Comparison of ENCODE assay signal across 15 mouse cellular contexts in genomic region chr8:98829515-98829914, GRCm38 (mm10).
A peak's percentile ranks its signal among the peaks of the same experiment; 100 is the strongest.
DNase-seq lines count a peak whose midpoint lies in the region.
"Had no signal": no experiment of that assay in that cellular context is flagged by ENCODE, and none has a peak within 500 bp of the region (broad histone marks: within the 10 kb centered on the region; RNA-seq: fewer than 3 reads in every experiment).

No protein-coding gene starts in this region.

- intact Hi-C loops in left cerebral cortex, postnatal 4 days (cut with DNase I) = no loop called here
- intact Hi-C loops in left cerebral cortex, postnatal 36 days (cut with DNase I) = no loop called here
- intact Hi-C loops in heart, postnatal 36 days (cut with DNase I) = no loop called here

- DNase-seq in left cerebral cortex, adult 18-20 months (ENCODE audit: low spot score in 2 of 2) = peak; percentile 3 to 29
- no peak for DNase-seq in left cerebral cortex, postnatal 4 days
- peak; percentile 61 for DNase-seq in brain, adult 2 months (ENCODE audit: low read depth, low spot score)
- DNase-seq in frontal cortex, postnatal 36 days (ENCODE audit: low spot score in 2 of 2) = peak; percentile 19 to 60
- peak; percentile 9 to 13 for DNase-seq in left cerebral cortex, postnatal 36 days (ENCODE audit: low spot score in 2 of 2)
- no peak for DNase-seq in heart, adult 11 months
- no peak for DNase-seq in heart, postnatal 36 days
- DNase-seq in spleen, postnatal 4 days (ENCODE audit: low spot score in 2 of 2) = no peak
- DNase-seq: adrenal gland, adult 2 months; adrenal gland, postnatal 36 days; B cell, adult 2 months; gastrocnemius, postnatal 14 days; kidney, adult 2 months; kidney, postnatal 10 days; lung, postnatal 4 days had no signal

Comparison
In these comparisons a context has a peak if more than half of its experiments do, and no peak if none do; other contexts are left out.
1. DNase-seq: peak in left cerebral cortex, adult 18-20 months (2 of 2), brain, adult 2 months (single experiment), frontal cortex, postnatal 36 days (2 of 2) and left cerebral cortex, postnatal 36 days (2 of 2); none in left cerebral cortex, postnatal 4 days (single experiment), heart, adult 11 months (single experiment), heart, postnatal 36 days (0 of 2) and spleen, postnatal 4 days (0 of 2).